Mouse (Mus musculus): ENCODE results near the gene Fignl1.

GRCm38 (mm10) chr11:11835791-11836190, 27.0 kb upstream of the Fignl1 start:
- TF ChIP-seq MXI1 (IDR thresholded peaks at IDR 0.05; ENCODE audit: low read depth, low read length) (no peak), USF1 (IDR thresholded peaks at IDR 0.05; ENCODE audit: low read depth, low read length) (no peak), POLR2A (IDR thresholded peaks at IDR 0.05; ENCODE audit: low read depth, low read length) (no peak)
